Mouse (Mus musculus) erythroblast, embryonic 14.5 days (primary cell): ENCODE measurements around the gene Lipc. TPM values are rescaled to one million over a fixed set of nuclear protein-coding genes. Genes with fewer than 3 reads are reported as not detected.

ENCODE experiments used
- H3K27me3 ChIP-seq: 2 replicates; pipeline ENCODE4 v1.6.1; 2012; ENCODE audit warnings: inconsistent platforms; ENCODE audit not compliant: control insufficient read depth
- H3K36me3 ChIP-seq: 2 replicates; pipeline ENCODE4 v1.6.1; 2012; ENCODE audit warnings: mild to moderate bottlenecking, inconsistent platforms; ENCODE audit not compliant: control insufficient read depth
- H3K4me1 ChIP-seq: 2 replicates; pipeline ENCODE4 v1.6.1; 2012; ENCODE audit warnings: inconsistent platforms; ENCODE audit not compliant: control insufficient read depth
- H3K4me3 ChIP-seq: replicated peaks from 2 replicates; pipeline ENCODE3; 2012; ENCODE audit warnings: moderate library complexity, mild to moderate bottlenecking, inconsistent platforms
- H3K9me3 ChIP-seq: 2 replicates; pipeline ENCODE4 v1.6.1; 2012; ENCODE audit warnings: low read length, inconsistent platforms, mixed read lengths; ENCODE audit not compliant: control insufficient read depth
- GATA1 ChIP-seq: IDR thresholded peaks from 2 replicates; pipeline ENCODE4 v1.6.1; 2012; ENCODE audit warnings: low read length, inconsistent platforms, mixed read lengths
- TAL1 ChIP-seq: IDR thresholded peaks from 3 replicates; pipeline ENCODE4 v1.6.1; 2012; ENCODE audit warnings: low read length, inconsistent platforms, mixed read lengths
- polyA plus RNA-seq: library from polyadenylated mRNA; stranded (reverse); fragments of >175 nt; gene quantifications from 2 replicates; pipeline ENCODE4 v1.2.3, GENCODE M21; 2012

The Lipc gene
- 0.02 TPM in 1 of 2 replicates, not detected in the other for polyA plus RNA-seq

- no peaks in the 10 kb centered on the region; the same call in 1 of the 2 replicates for H3K9me3 ChIP-seq
- TF ChIP-seq TAL1: no peak
- H3K4me1 ChIP-seq: peaks cover 3% of the 10 kb centered on the region
- no peaks in the 10 kb centered on the region for H3K27me3 ChIP-seq
- no peak within 1 kb of the TSS for H3K4me3 ChIP-seq
- H3K36me3 ChIP-seq: no peaks in the 10 kb centered on the region
These were observed at the start of gene Lipc for GRCm38 (mm10) chr9:70952126-70952525. TSS of gene Lipc (minus strand) at chr9:70952226.

- Histone ChIP-seq H3K27me3 (no peaks in the 10 kb centered on the region), H3K9me3 (no peaks in the 10 kb centered on the region), H3K36me3 (no peaks in the 10 kb centered on the region), H3K4me3 (no peak overlapping the region), H3K4me1 (peaks cover 6% of the 10 kb centered on the region)
- TF ChIP-seq TAL1: no peak
- no peak for TF ChIP-seq GATA1
These were observed 47.1 kb upstream of the Lipc start for GRCm38 (mm10) chr9:70999161-70999560.

GRCm38 (mm10) chr9:70998719-70999118 is 46.7 kb upstream of the Lipc start:
- no peak for TF ChIP-seq GATA1
- no peak for TF ChIP-seq TAL1
- Histone ChIP-seq H3K9me3 (no peaks in the 10 kb centered on the region), H3K36me3 (no peaks in the 10 kb centered on the region), H3K4me1 (peaks cover 6% of the 10 kb centered on the region), H3K27me3 (no peaks in the 10 kb centered on the region), H3K4me3 (no peak overlapping the region)

GRCm38 (mm10) chr9:70993326-70993725 is 41.3 kb upstream of the Lipc start:
- TF ChIP-seq GATA1 (no peak), TAL1 (no peak)
- Histone ChIP-seq H3K36me3 (no peaks in the 10 kb centered on the region), H3K9me3 (no peaks in the 10 kb centered on the region), H3K4me3 (no peak overlapping the region), H3K4me1 (peaks cover 6% of the 10 kb centered on the region), H3K27me3 (no peaks in the 10 kb centered on the region)

- Histone ChIP-seq H3K9me3 (no peaks in the 10 kb centered on the region), H3K36me3 (no peaks in the 10 kb centered on the region), H3K4me3 (no peak overlapping the region), H3K4me1 (peaks cover 6% of the 10 kb centered on the region), H3K27me3 (no peaks in the 10 kb centered on the region)
- TF ChIP-seq GATA1: no peak
- no peak for TF ChIP-seq TAL1
These were observed 39.4 kb upstream of the Lipc start for GRCm38 (mm10) chr9:70991401-70991800.

- Histone ChIP-seq H3K36me3 (no peaks in the 10 kb centered on the region), H3K4me3 (no peak overlapping the region), H3K9me3 (no peaks in the 10 kb centered on the region), H3K27me3 (no peaks in the 10 kb centered on the region), H3K4me1 (no peaks in the 10 kb centered on the region; the same call in 1 of the 2 replicates)
- no peak for TF ChIP-seq GATA1
These were observed 35.2 kb upstream of the Lipc start for GRCm38 (mm10) chr9:70987210-70987609.

- no peak for TF ChIP-seq TAL1
- no peak for TF ChIP-seq GATA1
- no peak overlapping the region for H3K4me3 ChIP-seq
These were observed 31.0 kb upstream of the Lipc start for GRCm38 (mm10) chr9:70982991-70983480.

GRCm38 (mm10) chr9:70981721-70982120 is 29.7 kb upstream of the Lipc start:
- TF ChIP-seq TAL1 (no peak), GATA1 (no peak)
- no peaks in the 10 kb centered on the region for H3K27me3 ChIP-seq
- peaks cover 8% of the 10 kb centered on the region for H3K4me1 ChIP-seq
- H3K9me3 ChIP-seq: peaks cover 4% of the 10 kb centered on the region; the same call in 1 of the 2 replicates
- no peaks in the 10 kb centered on the region for H3K36me3 ChIP-seq
- H3K4me3 ChIP-seq: no peak overlapping the region

More at GRCm38 (mm10) chr9:70982991-70983480, 31.0 kb upstream of the Lipc start:
- peaks cover 8% of the 10 kb centered on the region for H3K4me1 ChIP-seq
- no peaks in the 10 kb centered on the region for H3K36me3 ChIP-seq
- no peaks in the 10 kb centered on the region for H3K27me3 ChIP-seq
- peaks cover 4% of the 10 kb centered on the region; the same call in 1 of the 2 replicates for H3K9me3 ChIP-seq

- Histone ChIP-seq H3K9me3 (peaks cover 4% of the 10 kb centered on the region; the same call in 1 of the 2 replicates), H3K4me3 (no peak overlapping the region), H3K27me3 (no peaks in the 10 kb centered on the region), H3K36me3 (no peaks in the 10 kb centered on the region), H3K4me1 (peaks cover 8% of the 10 kb centered on the region)
- no peak for TF ChIP-seq TAL1
- no peak for TF ChIP-seq GATA1
These were observed 27.6 kb upstream of the Lipc start for GRCm38 (mm10) chr9:70979641-70980040.

GRCm38 (mm10) chr9:70979171-70979570 is 27.1 kb upstream of the Lipc start:
- Histone ChIP-seq H3K4me3 (no peak overlapping the region), H3K9me3 (peaks cover 4% of the 10 kb centered on the region; the same call in 1 of the 2 replicates), H3K4me1 (peaks cover 8% of the 10 kb centered on the region), H3K36me3 (no peaks in the 10 kb centered on the region), H3K27me3 (no peaks in the 10 kb centered on the region)
- no peak for TF ChIP-seq GATA1
- no peak for TF ChIP-seq TAL1
